30 mouse cellular contexts compared by ENCODE assay signal in the genomic region with DNA sequence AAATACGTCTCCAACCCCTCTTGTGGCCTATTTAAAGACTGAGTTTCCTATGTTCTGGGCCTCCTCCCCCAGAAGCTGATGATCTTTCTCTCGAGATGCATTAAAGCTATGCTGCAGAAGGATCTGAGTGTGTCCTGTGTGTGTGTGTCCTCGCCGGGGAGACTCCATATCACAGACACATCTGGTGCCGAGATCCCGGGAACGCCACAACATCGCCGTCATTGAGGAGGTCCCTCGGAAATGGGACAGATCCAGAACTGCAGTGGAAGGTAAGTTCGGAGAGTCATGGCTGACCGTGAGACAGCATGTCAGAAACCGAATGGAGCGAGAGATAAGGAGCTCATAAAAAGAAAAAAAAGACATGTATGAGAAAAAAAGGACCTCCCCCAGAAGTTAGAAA. TPM values are rescaled to one million over a fixed set of nuclear protein-coding genes. Genes with fewer than 3 reads are reported as not detected.
"Had no signal": no experiment of that assay in that cellular context is flagged by ENCODE, and none has a peak within 500 bp of the region (broad histone marks: within the 10 kb centered on the region; RNA-seq: fewer than 3 reads in every experiment).

No protein-coding gene starts in this region.

RNA-seq across cellular contexts. Expression of a gene that starts 53.3 kb away (rescaled TPM):
- polyA plus RNA-seq: limb, embryonic 10.5 days; limb, embryonic 11.5 days; limb, embryonic 12.5 days; limb, embryonic 13.5 days; limb, embryonic 14.5 days; limb, embryonic 15.5 days; liver, adult 2 months; liver, embryonic 11.5 days; liver, embryonic 12.5 days; liver, embryonic 13.5 days; liver, embryonic 14.5 days; liver, embryonic 15.5 days; liver, embryonic 16.5 days; liver, postnatal 0 days; lung, adult 2 months; lung, embryonic 14.5 days; lung, embryonic 15.5 days; lung, embryonic 16.5 days; lung, postnatal 0 days; macrophage; midbrain, embryonic 10.5 days; midbrain, embryonic 11.5 days; midbrain, embryonic 12.5 days; midbrain, embryonic 13.5 days; midbrain, embryonic 14.5 days; midbrain, embryonic 15.5 days; midbrain, embryonic 16.5 days; midbrain, postnatal 0 days; myocyte; neural tube, embryonic 11.5 days had no signal
